Mouse (Mus musculus) ES-E14 (cell line): ENCODE results near the gene Nf1.

Experiments
- CHD2 ChIP-seq: IDR thresholded peaks from 2 replicates; pipeline ENCODE4 v1.6.1; 2014; ENCODE audit warnings: mild to moderate bottlenecking, low read depth, low read length, inconsistent platforms
- MAFK ChIP-seq: IDR thresholded peaks from 2 replicates; pipeline ENCODE4 v1.6.1; 2014; ENCODE audit warnings: mild to moderate bottlenecking, low read depth, low read length, inconsistent platforms; ENCODE audit not compliant: insufficient read depth

GRCm38 (mm10) chr11:79624801-79625302 lies 285.4 kb downstream of the Nf1 start:
- TF ChIP-seq MAFK: no peak
- TF ChIP-seq CHD2: no peak
